Mouse (Mus musculus) lung, embryonic 16.5 days (tissue): ENCODE measurements around the gene Ces2e. TPM values are rescaled to one million over a fixed set of nuclear protein-coding genes. Genes with fewer than 3 reads are reported as not detected.

Source experiments
- ATAC-seq: fragments of 200-750 bp; cut with Nextera tagmentation; 2 replicates; pipeline ENCODE4 v1.8.0; 2017; ENCODE audit warnings: low read depth, mild to moderate bottlenecking, moderate library complexity
- H3K27ac ChIP-seq: fragments of 300-500 bp; sonication (generic); 2 replicates; pipeline ENCODE4 v1.5.1; 2014; ENCODE audit warnings: mild to moderate bottlenecking, control low read depth, low read length
- H3K27me3 ChIP-seq: fragments of 300-500 bp; sonication (generic); 2 replicates; pipeline ENCODE4 v1.6.1; 2014; ENCODE audit warnings: low read depth, low read length, mixed read lengths; ENCODE audit not compliant: control insufficient read depth, insufficient read depth
- H3K36me3 ChIP-seq: fragments of 300-500 bp; sonication (generic); 2 replicates; pipeline ENCODE4 v1.6.1; 2014; ENCODE audit warnings: low read length; ENCODE audit not compliant: control insufficient read depth, insufficient read depth
- H3K4me1 ChIP-seq: fragments of 300-500 bp; sonication (generic); replicated peaks from 2 replicates; pipeline ENCODE4 v1.6.1; 2014; ENCODE audit warnings: low read length, mixed read lengths; ENCODE audit not compliant: control insufficient read depth, insufficient read depth
- H3K4me2 ChIP-seq: fragments of 300-500 bp; sonication (generic); 2 replicates; pipeline ENCODE4 v1.6.1; 2014; ENCODE audit warnings: low read depth, low read length, control low read depth
- H3K4me3 ChIP-seq: fragments of 300-500 bp; sonication (generic); 2 replicates; pipeline ENCODE4 v1.5.1; 2014; ENCODE audit warnings: mild to moderate bottlenecking, low read length, control low read depth
- H3K9ac ChIP-seq: fragments of 300-500 bp; sonication (generic); 2 replicates; pipeline ENCODE4 v1.6.1; 2014; ENCODE audit warnings: low read length, control low read depth
- H3K9me3 ChIP-seq: fragments of 300-500 bp; sonication (generic); 2 replicates; pipeline ENCODE4 v1.6.1; 2016; ENCODE audit warnings: low read length; ENCODE audit not compliant: control insufficient read depth
- WGBS: fragments of 180-500 bp; shearing (Covaris S2); extraction: QIAGEN DNeasy Blood & Tissue Kit; methylation state at CpG from one replicate; pipeline ENCODE4 v1.1.7; 2014; 5-methylcytosine and 5-hydroxymethylcytosine counted together
- polyA plus RNA-seq: library from polyadenylated mRNA; unstranded; fragments of >200 nt; fragmentation: Nextera tagmentation; extraction: Ambion mirVana; gene quantifications from 2 replicates; pipeline ENCODE4 v1.2.1, GENCODE M21; 2015

Ces2e gene
- polyA plus RNA-seq, 1 experiment from 2014 or later, result 0.29 TPM

GRCm38 (mm10) chr8:104949031-104949430 is 23.0 kb downstream of the Ces2e start:
- Histone ChIP-seq H3K9me3 (no peaks in the 10 kb centered on the region), H3K36me3 (no peaks in the 10 kb centered on the region), H3K27me3 (no peaks in the 10 kb centered on the region), H3K4me2 (no peak overlapping the region), H3K9ac (no peak overlapping the region), H3K4me3 (no peak overlapping the region), H3K4me1 (no peaks in the 10 kb centered on the region), H3K27ac (no peak overlapping the region)
- no peak for ATAC-seq
- 57% methylated on average over 5 of the region's 5 CpGs for WGBS

DNA sequence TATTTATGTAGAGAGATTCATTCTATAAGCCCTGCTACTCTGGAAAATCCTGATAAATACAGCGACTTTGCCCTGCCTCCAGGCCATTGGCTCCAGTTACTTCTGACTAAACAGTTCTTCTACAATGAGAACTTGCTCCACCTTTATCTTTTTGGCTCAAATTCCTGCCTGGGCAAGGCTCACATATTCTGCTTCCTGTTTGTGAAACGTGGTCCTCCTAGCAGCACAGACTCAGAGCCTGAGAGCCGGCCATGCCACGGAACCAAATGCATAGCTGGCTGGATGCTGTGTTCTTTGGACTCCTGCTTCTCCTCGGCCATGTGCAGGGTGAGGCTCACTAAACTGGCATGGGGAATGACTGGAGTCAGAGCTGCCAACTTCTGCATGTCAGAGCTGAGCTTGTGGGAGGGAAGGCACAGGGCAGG is 35.5 kb downstream of the Ces2e start, which contains the start of gene Ces2g:
TSS of gene Ces2g (plus strand) at position 182 of the 425 bp plus-strand sequence.
- Histone ChIP-seq H3K9me3 (no peaks in the 10 kb centered on the region), H3K4me3 (no peak within 1 kb of the TSS), H3K4me2 (no peak within 1 kb of the TSS), H3K9ac (no peak within 1 kb of the TSS), H3K4me1 (no peaks in the 10 kb centered on the region), H3K27me3 (no peaks in the 10 kb centered on the region), H3K27ac (no peak within 1 kb of the TSS), H3K36me3 (no peaks in the 10 kb centered on the region)
- 49% methylated on average over 5 of the region's 5 CpGs for WGBS
- ATAC-seq, result no peak

DNA sequence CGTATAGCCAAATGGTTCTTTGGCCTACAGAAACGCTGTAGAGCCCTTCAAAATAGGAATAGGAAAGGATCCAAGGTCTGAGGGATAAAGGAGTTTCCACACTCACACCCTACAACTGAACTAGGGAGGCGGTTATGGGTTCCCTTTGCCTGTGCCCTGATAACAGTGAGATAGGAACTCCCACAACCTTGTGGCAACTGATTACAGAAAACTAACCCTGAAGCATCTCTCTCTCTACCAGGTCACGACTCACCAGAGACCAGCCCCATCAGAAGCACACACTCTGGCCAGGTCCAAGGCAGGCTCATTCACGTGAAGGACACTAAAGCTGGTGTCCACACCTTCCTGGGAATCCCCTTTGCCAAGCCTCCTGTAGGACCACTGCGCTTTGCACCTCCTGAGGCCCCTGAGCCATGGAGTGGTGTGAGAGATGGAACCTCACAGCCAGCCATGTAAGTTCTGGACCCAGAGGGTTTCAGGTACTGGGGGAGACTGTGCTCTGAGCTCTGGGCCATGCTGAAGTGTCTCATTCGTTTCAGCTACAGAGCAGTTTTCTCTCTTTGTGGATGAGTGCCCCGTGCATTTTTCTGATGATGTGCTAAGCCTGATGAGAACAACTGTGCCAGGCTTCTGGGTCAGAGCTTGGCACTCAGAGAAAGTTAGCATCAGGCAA is 36.3 kb downstream of the Ces2e start:
- Histone ChIP-seq H3K27ac (no peak overlapping the region), H3K4me2 (no peak overlapping the region), H3K4me3 (no peak overlapping the region), H3K4me1 (no peaks in the 10 kb centered on the region), H3K9me3 (no peaks in the 10 kb centered on the region), H3K27me3 (no peaks in the 10 kb centered on the region), H3K9ac (no peak overlapping the region), H3K36me3 (no peaks in the 10 kb centered on the region)
- no peak for ATAC-seq
- 70% methylated on average over 8 of the region's 8 CpGs for WGBS

DNA sequence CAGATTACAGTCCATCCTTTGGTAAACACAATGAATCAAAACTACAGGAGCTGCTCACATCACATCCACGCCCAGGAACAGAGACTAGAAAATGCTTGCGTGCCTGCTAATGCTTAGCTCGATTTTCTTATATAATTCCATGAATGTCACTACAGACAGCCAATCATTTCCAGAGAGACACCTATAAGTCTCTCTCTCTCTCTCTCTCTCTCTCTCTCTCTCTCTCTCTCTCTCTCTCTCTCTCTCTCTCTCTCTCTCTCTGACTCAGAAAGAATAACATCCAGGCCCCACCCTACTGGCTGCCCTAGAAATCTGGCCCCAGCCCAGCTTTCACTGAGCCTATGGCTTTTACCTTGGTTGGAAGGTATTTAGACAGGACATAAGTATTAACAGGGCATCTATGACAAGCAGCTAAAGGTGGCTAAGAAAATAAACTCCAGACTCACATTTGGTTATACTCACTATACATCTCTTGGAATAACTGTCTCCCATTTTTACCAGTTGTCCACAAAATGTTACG is 37.4 kb downstream of the Ces2e start:
- WGBS, result 79% methylated on average over 4 of the region's 4 CpGs
- H3K9me3 ChIP-seq, result no peaks in the 10 kb centered on the region

DNA sequence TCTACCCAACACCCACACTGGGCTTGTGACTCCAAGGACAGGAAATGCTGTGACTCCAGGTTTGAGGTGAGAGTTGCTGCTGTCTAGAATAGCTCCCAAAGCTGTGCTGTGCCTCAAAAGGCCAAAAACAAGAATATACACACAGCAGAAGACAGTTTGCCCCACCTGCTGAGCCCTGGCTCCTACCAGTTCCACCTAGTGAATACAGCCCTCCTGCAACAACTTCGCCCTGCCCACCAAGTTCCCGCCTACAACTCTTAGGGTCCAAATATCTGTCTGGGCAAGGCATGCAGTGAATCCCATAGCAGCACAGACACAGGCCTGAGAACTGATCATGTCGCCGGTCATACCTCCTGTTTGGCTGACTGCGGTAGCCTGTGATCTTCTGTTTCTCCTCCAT is 58.1 kb downstream of the Ces2e start:
- ATAC-seq, result no peak
- peaks cover 3% of the 10 kb centered on the region for H3K9me3 ChIP-seq
- no peak overlapping the region for H3K9ac ChIP-seq
- H3K4me2 ChIP-seq, result no peak overlapping the region
- H3K4me3 ChIP-seq, result no peak overlapping the region
- H3K27me3 ChIP-seq, result no peaks in the 10 kb centered on the region
- H3K27ac ChIP-seq, result no peak overlapping the region
- WGBS, result 82% methylated on average over 5 of the region's 5 CpGs
- H3K36me3 ChIP-seq, result no peaks in the 10 kb centered on the region
- no peaks in the 10 kb centered on the region for H3K4me1 ChIP-seq

More for the DNA sequence above, 37.4 kb downstream of the Ces2e start:
- ATAC-seq, result no peak
- no peak overlapping the region for H3K27ac ChIP-seq
- H3K36me3 ChIP-seq, result no peaks in the 10 kb centered on the region
- H3K4me2 ChIP-seq, result no peak overlapping the region
- no peaks in the 10 kb centered on the region for H3K4me1 ChIP-seq
- H3K27me3 ChIP-seq, result no peaks in the 10 kb centered on the region
- no peak overlapping the region for H3K9ac ChIP-seq
- no peak overlapping the region for H3K4me3 ChIP-seq

Other genes starting within 250 kb of the Ces2e start
- gene Ces2a, start 192.3 kb upstream of the Ces2e start, polyA plus RNA-seq, result 0.45 TPM in 1 of 2 replicates, not detected in the other
- 0.92 and 1.6 TPM in 2 replicates for gene Ces2b, start 94.7 kb upstream of the Ces2e start, polyA plus RNA-seq
- not detected in 2 replicates for gene Ces2c, start 79.2 kb upstream of the Ces2e start, polyA plus RNA-seq
- 0.14 TPM in 1 of 2 replicates, not detected in the other for gene Ces2f, start 21.1 kb downstream of the Ces2e start, polyA plus RNA-seq
- 2.0 and 3.3 TPM in 2 replicates for gene Ces2g, start 35.5 kb downstream of the Ces2e start, polyA plus RNA-seq
- gene Ces2h, start 74.6 kb downstream of the Ces2e start, polyA plus RNA-seq, result not detected in 2 replicates
- not detected in 2 replicates for gene Ces3a, start 122.3 kb downstream of the Ces2e start, polyA plus RNA-seq
- gene Ces3b, start 157.5 kb downstream of the Ces2e start, polyA plus RNA-seq, result not detected in 2 replicates
- gene Ces4a, start 205.5 kb downstream of the Ces2e start, polyA plus RNA-seq, result not detected in 2 replicates
- gene Cbfb, start 244.4 kb downstream of the Ces2e start, polyA plus RNA-seq, result 51.4 and 55.5 TPM in 2 replicates